Mouse (Mus musculus) kidney, adult 9 months (tissue): ENCODE results near the gene Vwa8.

Source experiments
- DNase-seq: peaks from one replicate; pipeline ENCODE4 v3.0.0; 2022

Gene Vwa8

DNA sequence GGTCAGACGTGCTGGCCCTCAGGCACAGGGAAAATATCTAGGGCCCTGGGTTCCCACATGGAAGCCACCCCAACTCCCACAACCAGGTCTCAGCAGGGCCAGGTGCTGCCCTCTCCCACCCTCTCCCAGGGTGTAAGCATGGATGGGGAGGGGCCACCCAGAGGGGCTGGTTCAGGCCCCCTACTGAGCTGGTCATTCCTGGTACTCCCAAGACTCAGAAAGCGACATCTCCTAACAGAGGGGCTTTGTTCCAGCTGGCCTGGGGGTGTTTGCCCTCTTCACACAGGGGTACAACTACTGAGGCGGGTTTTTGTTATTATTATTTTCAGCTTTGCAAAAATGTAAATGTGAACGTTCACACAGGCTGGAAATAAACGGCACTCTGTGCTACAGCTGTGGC is 386.3 kb downstream of the Vwa8 start:
- no peak for DNase-seq

DNA sequence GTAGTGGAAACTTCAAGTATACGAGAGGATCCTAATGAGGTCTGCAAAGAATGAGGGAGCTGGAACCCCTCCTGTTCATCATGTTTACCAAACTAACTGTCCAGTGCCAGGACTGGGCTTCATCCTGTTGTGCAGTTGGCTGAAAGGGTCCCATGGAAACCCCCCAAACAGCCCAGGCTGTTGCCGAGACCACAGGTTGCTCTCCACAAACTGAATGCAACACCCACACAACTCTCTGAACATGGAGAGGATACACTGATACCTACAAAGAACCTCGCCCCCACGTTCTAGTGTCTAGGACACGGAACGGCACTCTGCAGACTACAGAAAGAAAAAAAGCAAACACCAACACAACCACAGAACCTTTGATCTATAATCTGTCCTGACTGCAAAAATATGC is 387.4 kb downstream of the Vwa8 start:
- no peak for DNase-seq

DNA sequence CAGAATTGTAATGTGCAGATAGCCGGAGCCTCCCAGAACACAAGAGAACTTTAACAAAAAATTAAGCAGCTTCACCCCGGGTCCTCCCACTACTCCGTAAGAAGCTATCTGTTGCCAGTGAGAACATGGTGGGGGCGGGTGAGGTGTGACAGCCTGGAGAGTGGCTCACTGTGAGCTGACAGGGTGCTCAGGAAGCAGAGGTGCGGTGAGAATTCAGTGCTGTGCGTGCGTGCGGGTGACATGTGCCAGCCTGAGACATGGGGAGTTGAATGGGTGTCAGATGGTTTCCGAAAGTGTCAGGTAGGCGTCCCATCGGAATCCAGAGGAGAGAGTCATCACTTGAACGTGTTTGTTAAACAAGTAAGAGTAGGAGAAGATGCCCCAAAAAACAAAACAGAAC is 390.6 kb downstream of the Vwa8 start:
- no peak for DNase-seq

DNA sequence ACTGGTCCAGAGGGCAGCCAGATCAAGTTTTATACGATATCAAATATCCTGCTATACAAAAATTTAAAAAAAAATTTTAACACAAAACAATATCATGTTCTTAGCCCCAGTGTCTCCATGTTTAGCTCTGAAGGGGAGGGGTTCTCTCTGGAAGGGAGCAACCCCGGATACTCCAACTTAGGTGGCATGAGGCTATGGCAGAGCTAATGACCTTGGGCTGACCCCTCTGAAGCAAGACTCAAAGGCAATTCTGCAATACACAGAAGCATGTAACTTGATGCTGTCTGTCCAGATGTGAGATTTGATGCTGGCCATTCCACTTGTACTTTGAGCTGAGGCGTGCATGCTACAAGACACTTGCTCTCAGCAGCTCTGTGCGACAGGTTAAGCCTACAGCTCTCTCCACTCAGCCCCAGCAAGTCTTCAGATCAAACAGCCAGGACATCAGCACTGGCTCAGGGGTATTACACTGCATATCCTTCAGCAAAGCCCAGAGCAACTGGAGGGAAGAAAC is 392.3 kb downstream of the Vwa8 start:
- no peak for DNase-seq

DNA sequence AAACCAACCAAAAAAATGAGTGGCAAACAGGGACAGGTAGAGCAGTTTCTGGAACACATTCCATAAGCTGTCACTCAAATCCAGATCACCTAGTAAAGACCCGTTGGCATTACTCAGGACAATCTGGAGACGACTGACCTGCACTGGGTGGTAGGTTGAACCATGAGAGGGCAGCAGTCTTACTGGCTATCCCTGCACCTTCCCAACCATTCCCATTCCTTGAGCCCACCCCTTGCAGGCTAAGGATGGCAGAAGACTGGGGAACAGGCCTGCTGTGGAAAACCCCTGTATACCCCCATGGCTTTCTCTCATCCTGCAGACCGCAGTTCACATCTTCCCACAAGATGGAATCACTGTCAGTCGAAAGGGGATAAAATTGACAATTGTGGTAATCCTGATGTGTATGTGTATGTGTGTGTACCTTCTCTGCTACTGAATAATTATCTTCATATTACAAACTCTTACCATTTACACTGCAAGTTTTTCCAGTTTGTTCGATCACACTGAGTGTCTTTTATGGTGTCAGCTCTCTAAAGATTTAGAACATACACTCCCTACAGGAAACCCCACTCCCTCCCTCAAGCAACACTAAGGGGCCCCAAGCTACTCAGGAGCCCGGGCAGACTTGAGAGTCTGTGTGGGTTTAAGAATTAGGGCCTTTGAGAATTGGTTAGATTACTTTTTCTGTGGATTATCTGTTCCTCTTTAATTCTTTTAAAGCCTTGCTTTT is 393.0 kb downstream of the Vwa8 start:
- no peak for DNase-seq

DNA sequence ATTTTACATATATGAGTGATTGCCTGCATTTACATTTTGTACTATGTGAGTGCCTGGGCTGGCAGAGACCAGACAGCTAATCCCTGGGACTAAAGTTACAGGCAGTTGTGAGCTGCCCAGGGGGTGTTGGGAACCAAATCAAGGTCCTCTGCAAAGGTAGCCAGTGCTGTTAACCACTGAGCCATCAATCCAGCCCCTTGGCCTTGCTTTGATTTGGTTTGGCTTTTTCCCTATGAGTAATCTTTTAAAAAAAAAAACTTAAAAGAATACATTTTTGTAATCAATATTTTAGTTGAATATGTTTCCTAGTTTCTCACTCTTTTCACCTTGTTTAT is 393.5 kb downstream of the Vwa8 start:
- no peak for DNase-seq

DNA sequence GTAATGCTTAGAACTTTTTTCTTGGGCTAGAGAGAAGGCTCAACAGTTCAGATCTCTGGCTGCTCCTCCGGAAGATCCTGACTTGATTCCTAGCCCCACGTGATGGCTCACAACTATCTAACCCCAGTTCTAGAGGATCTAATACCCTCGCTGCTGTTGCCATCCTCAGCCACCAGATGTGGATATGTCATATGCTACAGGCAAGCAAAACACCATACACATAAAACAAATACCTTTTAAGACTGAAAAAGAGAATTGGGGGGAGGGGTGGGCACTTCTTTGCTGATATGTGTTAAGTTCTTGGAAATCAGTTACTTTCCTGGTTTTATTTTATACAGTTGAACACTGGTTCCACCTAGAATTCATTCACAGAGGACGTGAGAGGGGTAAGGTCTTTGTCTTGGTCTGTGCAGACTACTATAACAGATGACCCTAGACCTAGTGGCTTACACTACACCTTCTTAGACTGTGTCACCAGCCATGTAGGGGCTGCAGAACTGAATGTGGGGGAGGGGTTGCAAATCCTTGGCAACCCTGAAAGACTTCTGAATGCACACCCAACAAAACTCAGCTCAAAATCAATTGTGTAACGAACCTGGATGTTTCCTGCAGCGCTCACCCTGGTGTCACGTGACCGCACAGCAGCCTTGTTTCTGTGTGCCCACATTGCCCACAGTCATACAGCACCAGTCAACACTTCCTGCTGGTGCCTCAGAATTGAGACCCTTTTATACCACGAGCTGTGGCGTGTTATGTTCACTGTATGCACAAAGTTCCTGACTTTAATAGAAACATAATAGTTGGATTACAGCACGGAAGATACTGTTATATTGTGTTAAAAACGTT is 394.4 kb downstream of the Vwa8 start:
- DNase-seq = no peak

DNA sequence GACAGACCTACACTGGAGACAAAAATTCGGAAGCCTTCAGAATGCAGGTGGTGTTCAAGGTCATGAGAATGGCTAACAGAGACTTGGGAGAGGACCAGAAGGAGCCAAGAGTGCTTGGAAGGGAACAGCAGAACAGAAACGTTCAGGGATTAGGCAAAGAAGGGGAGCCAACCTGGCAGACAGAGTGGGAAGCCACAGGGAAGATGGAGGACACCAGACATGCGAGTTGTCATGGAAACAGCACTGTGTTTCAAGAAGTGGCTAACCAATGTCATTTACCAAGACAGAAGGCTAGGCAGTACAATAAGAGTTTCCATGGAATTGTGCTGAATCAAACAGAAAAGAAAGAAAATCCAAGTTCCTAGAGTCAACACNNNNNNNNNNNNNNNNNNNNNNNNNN is 395.7 kb downstream of the Vwa8 start:
- DNase-seq = no peak

DNA sequence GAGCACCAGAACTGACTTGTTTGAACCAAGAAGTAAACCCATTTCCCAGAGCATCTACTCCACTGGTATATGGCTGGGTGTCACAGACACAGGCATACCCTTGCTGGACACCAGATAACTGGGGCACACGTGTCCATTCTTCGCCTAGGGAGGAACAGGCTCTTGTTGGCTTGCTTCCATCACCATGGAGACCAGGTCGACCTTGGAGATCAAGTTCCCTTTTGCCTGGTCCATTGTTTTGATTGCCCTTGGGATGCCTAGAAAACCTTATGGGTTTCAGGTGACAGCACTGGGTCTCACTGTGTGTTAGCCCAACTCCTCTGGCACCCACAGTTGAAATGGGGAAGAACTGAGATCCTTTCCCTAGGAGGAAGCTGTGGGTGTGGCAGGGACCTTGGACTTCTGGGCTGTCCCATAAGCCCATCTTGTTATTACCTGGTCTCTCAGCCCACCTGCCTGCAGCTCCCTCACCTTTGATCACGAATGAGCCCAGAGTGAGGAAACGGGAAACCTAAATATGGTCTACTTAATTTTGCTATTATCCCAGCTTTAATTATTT is 403.0 kb downstream of the Vwa8 start:
- DNase-seq = no peak
